Mouse (Mus musculus) common myeloid progenitor, adult 5-6 weeks (primary cell): ENCODE data around the gene Gm28230. TPM values are rescaled to one million over a fixed set of nuclear protein-coding genes. Genes with fewer than 3 reads are reported as not detected.

ENCODE experiments used
- ATAC-seq: replicated peaks from 2 replicates; pipeline ENCODE4 v1.8.0; 2016; ENCODE audit warnings: low read depth, mild to moderate bottlenecking, moderate TSS enrichment, inconsistent platforms; ENCODE audit not compliant: poor library complexity, severe bottlenecking
- total RNA-seq: library from RNA; stranded (forward); fragments of 200-1000, 187-1606 nt; gene quantifications from 2 replicates; pipeline ENCODE4 v1.2.3, GENCODE M21; 2017

The Gm28230 gene
- not detected in 2 replicates for total RNA-seq

- ATAC-seq: no peak
These were observed at the start of gene Gm28230 for GRCm38 (mm10) chr2:74726551-74726950. Gm28230 (plus strand) TSS chr2:74726728.

- no peak for ATAC-seq
These were observed 49.4 kb upstream of the Gm28230 start for GRCm38 (mm10) chr2:74677106-74677505.

- ATAC-seq: no peak
These were observed 47.5 kb upstream of the Gm28230 start, which contains the start of gene Hoxd11 for GRCm38 (mm10) chr2:74678891-74679595. Hoxd11 (plus strand) TSS chr2:74679557.

GRCm38 (mm10) chr2:74679596-74679971 lies 46.9 kb upstream of the Gm28230 start:
- ATAC-seq: peak; percentile 40; the same call in 1 of the 2 replicates

GRCm38 (mm10) chr2:74679980-74680379 lies 46.5 kb upstream of the Gm28230 start:
- peak; percentile 52; the same call in 1 of the 2 replicates for ATAC-seq

- no peak for ATAC-seq
These were observed 45.7 kb upstream of the Gm28230 start for GRCm38 (mm10) chr2:74680561-74681398.

- ATAC-seq: no peak
These were observed 44.7 kb upstream of the Gm28230 start for GRCm38 (mm10) chr2:74681594-74682531.

- no peak for ATAC-seq
These were observed 43.7 kb upstream of the Gm28230 start for GRCm38 (mm10) chr2:74682796-74683195.

GRCm38 (mm10) chr2:74683471-74683951 lies 43.0 kb upstream of the Gm28230 start:
- ATAC-seq: no peak

- ATAC-seq: no peak
These were observed 42.4 kb upstream of the Gm28230 start for GRCm38 (mm10) chr2:74684106-74684505.

GRCm38 (mm10) chr2:74685059-74685603 lies 41.4 kb upstream of the Gm28230 start:
- ATAC-seq: no peak

GRCm38 (mm10) chr2:74686301-74686987 lies 40.1 kb upstream of the Gm28230 start:
- 0 out of 2 replicates have a peak, but pooled peaks have one; percentile 51 for ATAC-seq

GRCm38 (mm10) chr2:74686988-74687697 lies 39.4 kb upstream of the Gm28230 start:
- no peak for ATAC-seq

GRCm38 (mm10) chr2:74687698-74688555 lies 38.6 kb upstream of the Gm28230 start:
- no peak for ATAC-seq

- no peak for ATAC-seq
These were observed 37.5 kb upstream of the Gm28230 start for GRCm38 (mm10) chr2:74688795-74689573.

- peak; percentile 48 for ATAC-seq
These were observed 36.8 kb upstream of the Gm28230 start for GRCm38 (mm10) chr2:74689574-74690337.
